Mouse (Mus musculus) naive thymus-derived CD4-positive, alpha-beta T cell, adult 2 months (primary cell): Measurements from ENCODE around the gene Adamts18.

ENCODE experiments used
- DNase-seq: peaks from one replicate; pipeline ENCODE4 v3.0.0-alpha.2; 2011; ENCODE audit warnings: low read depth

Adamts18 gene

GRCm38 (mm10) chr8:113848653-113849135 lies at the start of gene Adamts18:
TSS of gene Adamts18 (minus strand) at chr8:113848738.
- DNase-seq, result no peak

- no peak for DNase-seq
These were observed 47.9 kb upstream of the Adamts18 start for GRCm38 (mm10) chr8:113896446-113896845.

GRCm38 (mm10) chr8:113891376-113891775 lies 42.8 kb upstream of the Adamts18 start:
- no peak for DNase-seq

- no peak for DNase-seq
These were observed 38.0 kb upstream of the Adamts18 start for GRCm38 (mm10) chr8:113886509-113886908.

- DNase-seq, result no peak
These were observed 36.6 kb upstream of the Adamts18 start for GRCm38 (mm10) chr8:113885101-113885500.

- no peak for DNase-seq
These were observed 35.5 kb upstream of the Adamts18 start for GRCm38 (mm10) chr8:113883994-113884393.

GRCm38 (mm10) chr8:113882558-113882957 lies 34.0 kb upstream of the Adamts18 start:
- no peak for DNase-seq

GRCm38 (mm10) chr8:113878411-113879006 lies 30.0 kb upstream of the Adamts18 start:
- no peak for DNase-seq

GRCm38 (mm10) chr8:113873446-113874120 lies 25.0 kb upstream of the Adamts18 start:
- no peak for DNase-seq

GRCm38 (mm10) chr8:113872436-113872835 lies 23.9 kb upstream of the Adamts18 start:
- DNase-seq, result no peak

- no peak for DNase-seq
These were observed 18.0 kb upstream of the Adamts18 start for GRCm38 (mm10) chr8:113866530-113866929.

- no peak for DNase-seq
These were observed 17.0 kb upstream of the Adamts18 start for GRCm38 (mm10) chr8:113865326-113866093.

GRCm38 (mm10) chr8:113859890-113860683 lies 11.5 kb upstream of the Adamts18 start:
- DNase-seq, result no peak

GRCm38 (mm10) chr8:113858801-113859200 lies 10.3 kb upstream of the Adamts18 start:
- no peak for DNase-seq

- no peak for DNase-seq
These were observed 6.2 kb upstream of the Adamts18 start for GRCm38 (mm10) chr8:113854622-113855293.

- no peak for DNase-seq
These were observed 5.2 kb upstream of the Adamts18 start for GRCm38 (mm10) chr8:113853714-113854113.

- DNase-seq, result peak; percentile 5
These were observed 3.1 kb upstream of the Adamts18 start for GRCm38 (mm10) chr8:113851655-113852054.

- no peak for DNase-seq
These were observed 371 bp downstream of the Adamts18 start for GRCm38 (mm10) chr8:113848081-113848652.

- no peak for DNase-seq
These were observed 895 bp downstream of the Adamts18 start for GRCm38 (mm10) chr8:113847606-113848080.

- no peak for DNase-seq
These were observed 1.9 kb downstream of the Adamts18 start for GRCm38 (mm10) chr8:113846669-113847068.

- DNase-seq, result no peak
These were observed 3.7 kb downstream of the Adamts18 start for GRCm38 (mm10) chr8:113844801-113845301.
